Mouse (Mus musculus) left cerebral cortex, postnatal 14 days (tissue): ENCODE measurements at regions not wholly inside any gene's neighbourhood (a gene's known extent, or its start where the extent isn't known, plus 50 kb on each side); places are given as distances from the start of the nearest gene placed in this dataset.

ENCODE experiments used
- DNase-seq, 2 experiments: peaks; one replicate each; pipeline ENCODE4 v3.0.0; 2021 to 2022; ENCODE audit warnings: low spot score in 2 of 2, mixed read lengths in 1 of 2
- intact Hi-C: fragments of 180-260 bp; cut with DNase I; formaldehyde crosslinking; loops from one replicate; pipeline ENCODE4 v1.15.1; 2025

- no peak for DNase-seq
- intact Hi-C loops: no loop called here
Observed at GRCm38 (mm10) chr7:34531639-34532038, 124.9 kb downstream of the Kctd15 start.

- intact Hi-C loops: no loop called here
Observed at GRCm38 (mm10) chr7:34507858-34508257, 114.7 kb upstream of the Lsm14a start.

GRCm38 (mm10) chr7:34506816-34507215 lies 113.7 kb upstream of the Lsm14a start:
- DNase-seq: no peak
- intact Hi-C loops: no loop called here

More at GRCm38 (mm10) chr7:34507858-34508257, 114.7 kb upstream of the Lsm14a start:
- no peak for DNase-seq

GRCm38 (mm10) chr7:34493892-34494291 lies 100.8 kb upstream of the Lsm14a start:
- intact Hi-C loops: loop anchor here (5.0 kb wide), 2 partner anchors 103 to 163 kb away; partner anchors contain the start of gene Kctd15
- DNase-seq: no peak

- no peak for DNase-seq
- intact Hi-C loops: no loop called here
Observed at GRCm38 (mm10) chr7:34484908-34485598, 91.9 kb upstream of the Lsm14a start.

GRCm38 (mm10) chr7:34483368-34483767 lies 90.3 kb upstream of the Lsm14a start:
- no peak for DNase-seq
- intact Hi-C loops: no loop called here

GRCm38 (mm10) chr7:34480771-34481170 lies 87.7 kb upstream of the Lsm14a start:
- no peak for DNase-seq
- intact Hi-C loops: no loop called here

GRCm38 (mm10) chr7:34471003-34471402 lies 77.9 kb upstream of the Lsm14a start:
- no peak for DNase-seq
- intact Hi-C loops: no loop called here

GRCm38 (mm10) chr7:34462069-34462468 lies 69.0 kb upstream of the Lsm14a start:
- intact Hi-C loops: no loop called here

GRCm38 (mm10) chr7:34459834-34460495 lies 66.8 kb upstream of the Lsm14a start:
- intact Hi-C loops: no loop called here

More at GRCm38 (mm10) chr7:34462069-34462468, 69.0 kb upstream of the Lsm14a start:
- DNase-seq: peak in 1 of 2 experiments; percentile 25

GRCm38 (mm10) chr7:34458851-34459250 lies 65.7 kb upstream of the Lsm14a start:
- intact Hi-C loops: no loop called here
- no peak for DNase-seq

More at GRCm38 (mm10) chr7:34459834-34460495, 66.8 kb upstream of the Lsm14a start:
- no peak for DNase-seq

GRCm38 (mm10) chr7:34448364-34448763 lies 55.2 kb upstream of the Lsm14a start:
- no peak for DNase-seq
- intact Hi-C loops: no loop called here

GRCm38 (mm10) chr7:34444263-34444662 lies 51.1 kb upstream of the Lsm14a start:
- intact Hi-C loops: no loop called here
- peak in 1 of 2 experiments; percentile 6 for DNase-seq
